Mouse (Mus musculus): ENCODE measurements at regions not wholly inside any gene's neighbourhood (a gene's known extent, or its start where the extent isn't known, plus 50 kb on each side); places are given as distances from the start of the nearest gene placed in this dataset.

DNA sequence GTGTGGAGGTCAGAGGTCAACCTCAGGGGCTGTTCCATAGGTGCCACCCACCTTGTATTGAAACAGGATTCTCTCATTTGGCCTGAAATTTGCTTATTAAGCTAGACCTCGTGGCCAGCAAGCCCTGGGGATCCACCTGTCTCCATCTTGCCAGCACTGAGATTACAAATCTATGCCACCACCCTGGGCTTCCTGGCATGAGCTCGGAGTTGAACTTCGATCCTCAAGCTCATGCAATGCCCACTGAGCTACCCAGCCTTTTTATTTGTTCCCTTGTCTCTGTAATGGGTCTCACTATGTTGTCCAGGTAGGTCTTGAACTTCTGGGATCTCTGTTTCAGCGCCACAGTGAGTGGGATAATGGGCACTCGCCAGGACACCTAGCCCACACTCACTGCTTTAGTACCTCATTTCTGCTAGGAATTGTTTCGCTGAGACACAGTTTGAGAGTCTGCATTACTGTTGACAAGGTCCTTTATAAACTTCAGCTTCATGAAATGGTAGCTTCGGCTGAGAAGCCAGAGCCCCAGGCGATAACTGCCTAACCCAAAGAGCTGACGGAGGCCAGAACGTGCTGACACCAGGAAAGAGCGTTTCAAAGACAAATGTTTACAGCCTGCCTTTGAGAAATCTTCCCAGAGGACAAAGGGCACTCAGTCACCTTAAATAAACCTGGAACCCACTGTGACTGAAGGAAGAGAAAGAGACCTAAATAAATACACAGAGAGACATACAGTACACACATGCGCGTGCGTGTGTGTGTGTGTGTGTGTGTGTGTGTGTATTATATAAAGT is 50.6 kb upstream of the Foxn2 start:
- DNase-seq (ENCODE audit: low read depth, low spot score) = no peak
- Histone ChIP-seq H3K36me3 (ENCODE audit: control insufficient read depth, insufficient read depth, low read length, poor library complexity, severe bottlenecking) (no peaks in the 10 kb centered on the region), H3K27me3 (ENCODE audit: control insufficient read depth, insufficient read depth, low read length, poor library complexity, severe bottlenecking) (no peaks in the 10 kb centered on the region)
